Mouse (Mus musculus) kidney, adult 18-20 months (tissue): ENCODE data around the gene Rpp25l.

Source experiments
- DNase-seq: peaks from one replicate; pipeline ENCODE4 v3.0.0; 2021

The Rpp25l gene

GRCm38 (mm10) chr4:41713197-41714067, at the start of gene Rpp25l:
Gene Rpp25l, minus strand, starts transcription at chr4:41713534.
- DNase-seq = peak; percentile 92

GRCm38 (mm10) chr4:41762688-41763114, 49.4 kb upstream of the Rpp25l start:
- peak; percentile 39 for DNase-seq

DNA sequence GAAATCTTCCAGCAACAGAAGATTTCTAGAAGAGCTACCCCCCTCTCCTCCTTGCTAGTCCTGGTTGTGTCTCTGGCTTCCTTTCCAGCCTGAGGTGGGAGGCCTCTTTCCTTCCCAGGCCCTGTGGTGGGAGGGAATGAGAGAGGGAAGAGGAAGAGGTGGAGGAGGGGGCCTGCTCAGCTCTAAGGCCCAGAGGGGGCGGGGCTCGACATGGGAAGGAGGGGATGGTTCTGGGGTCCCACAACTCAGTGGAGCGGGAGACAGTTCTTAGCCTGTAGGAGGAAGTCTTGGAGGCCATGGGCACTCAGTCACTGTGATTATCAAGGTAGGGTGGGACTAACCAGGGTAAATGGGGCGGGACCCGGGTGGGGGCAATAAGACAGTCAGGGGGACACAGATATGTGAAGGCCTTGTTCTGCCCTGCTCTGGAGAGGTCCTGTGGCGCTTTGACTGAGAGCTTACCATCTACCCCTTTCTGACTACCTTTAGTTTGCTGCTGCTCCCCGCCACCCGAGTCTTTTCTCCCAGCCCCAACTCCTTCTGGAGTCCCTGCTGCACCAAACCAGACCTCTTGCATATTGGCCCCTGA, 48.9 kb upstream of the Rpp25l start:
- DNase-seq = no peak

GRCm38 (mm10) chr4:41761680-41762079, 48.3 kb upstream of the Rpp25l start:
- DNase-seq = no peak

DNA sequence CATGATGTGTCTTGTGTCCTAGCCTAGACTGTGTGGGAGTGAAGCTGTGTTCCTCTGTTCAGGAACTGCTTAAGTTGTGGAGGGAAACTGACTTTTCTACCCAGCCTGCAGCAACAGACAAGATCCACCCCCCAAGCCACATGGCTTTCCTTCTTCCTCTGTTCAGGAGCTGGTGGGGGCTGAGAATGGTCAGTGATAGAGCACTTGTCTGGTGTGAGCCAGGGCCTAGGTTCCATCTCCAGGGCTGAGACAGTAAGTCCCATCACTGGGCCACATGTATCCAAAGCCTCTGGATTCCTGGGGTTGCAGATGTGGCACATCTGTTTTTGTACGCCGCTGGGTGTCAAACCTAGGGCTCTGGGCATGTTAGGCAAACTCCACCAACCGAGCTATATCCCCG, 47.6 kb upstream of the Rpp25l start:
- no peak for DNase-seq

DNA sequence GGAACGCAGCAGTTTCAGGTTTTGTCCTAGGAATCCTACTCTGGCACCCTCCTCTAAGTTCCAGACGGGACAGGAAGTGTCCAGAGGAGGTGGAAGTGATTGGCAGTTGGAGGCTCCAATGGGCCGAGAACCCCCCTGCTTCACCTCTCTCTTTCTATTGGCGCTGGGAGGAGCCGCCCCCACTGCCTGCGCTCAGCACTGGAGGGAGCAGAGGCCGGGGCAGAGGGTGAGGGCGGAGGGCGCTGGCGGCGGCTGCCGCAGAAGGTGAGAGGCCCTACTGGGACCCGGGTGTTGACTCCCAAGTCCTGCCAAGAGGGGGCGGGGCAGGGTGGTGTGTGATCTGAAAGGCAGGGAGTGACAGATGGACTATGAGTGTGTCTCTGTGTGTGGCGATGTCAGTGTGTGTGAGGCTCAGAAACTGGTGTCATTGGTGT, 47.0 kb upstream of the Rpp25l start:
- peak; percentile 94 for DNase-seq

DNA sequence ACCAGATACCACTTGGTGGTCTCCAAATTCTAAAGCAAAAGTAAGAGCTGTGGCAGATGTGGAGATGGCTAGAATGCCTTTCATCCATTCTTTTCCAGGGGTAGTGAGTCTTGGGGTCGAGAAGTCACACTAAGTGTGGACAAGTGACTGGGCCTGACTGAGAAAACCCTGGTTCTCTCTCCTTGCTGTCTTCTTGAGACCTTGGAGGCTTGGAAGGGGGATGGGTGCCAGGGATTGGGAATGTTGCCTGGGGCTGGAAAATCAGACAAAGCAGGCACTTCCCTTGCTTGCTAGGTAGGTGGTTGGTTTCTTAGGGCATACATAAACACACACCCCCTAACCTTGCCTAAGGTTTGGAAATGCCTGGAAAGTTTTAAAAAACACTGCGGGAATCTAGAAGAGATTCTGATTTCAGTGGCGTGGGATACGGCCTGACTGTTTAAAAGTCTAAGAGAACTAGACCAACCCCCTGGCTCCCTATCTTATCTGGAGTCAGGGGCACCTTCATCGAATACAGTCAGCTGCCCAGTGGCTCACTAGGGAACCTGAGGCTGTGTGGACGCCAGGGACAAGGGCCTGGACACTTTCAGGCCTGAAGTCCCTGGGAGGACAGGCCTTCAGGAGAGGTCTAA, 46.4 kb upstream of the Rpp25l start:
- no peak for DNase-seq

DNA sequence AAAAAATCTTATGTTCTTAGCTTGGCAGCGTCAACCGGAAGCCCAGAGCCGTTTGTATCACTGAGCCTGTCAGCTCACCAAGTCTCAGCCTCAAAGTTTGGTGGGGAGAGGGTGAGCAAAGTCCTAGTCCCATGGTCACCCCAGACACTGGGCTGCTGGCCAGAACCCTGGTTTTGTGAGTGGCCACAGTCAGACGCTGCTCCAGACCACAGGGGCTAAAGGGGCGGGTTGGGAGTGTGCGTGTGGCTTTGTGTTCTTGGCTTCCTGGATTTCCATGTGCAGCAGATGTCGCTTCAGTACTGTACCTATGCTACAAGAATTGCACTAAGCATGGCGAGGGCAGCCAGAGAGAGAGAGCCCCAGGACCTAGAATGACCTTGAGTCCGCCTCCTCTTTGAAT, 45.9 kb upstream of the Rpp25l start:
- peak; percentile 74 for DNase-seq

GRCm38 (mm10) chr4:41758701-41759100, 45.4 kb upstream of the Rpp25l start:
- DNase-seq = no peak

- DNase-seq = peak; percentile 61
Observed at GRCm38 (mm10) chr4:41758021-41758420, 44.7 kb upstream of the Rpp25l start.

GRCm38 (mm10) chr4:41757321-41757720, 44.0 kb upstream of the Rpp25l start:
- peak; percentile 61 for DNase-seq

DNA sequence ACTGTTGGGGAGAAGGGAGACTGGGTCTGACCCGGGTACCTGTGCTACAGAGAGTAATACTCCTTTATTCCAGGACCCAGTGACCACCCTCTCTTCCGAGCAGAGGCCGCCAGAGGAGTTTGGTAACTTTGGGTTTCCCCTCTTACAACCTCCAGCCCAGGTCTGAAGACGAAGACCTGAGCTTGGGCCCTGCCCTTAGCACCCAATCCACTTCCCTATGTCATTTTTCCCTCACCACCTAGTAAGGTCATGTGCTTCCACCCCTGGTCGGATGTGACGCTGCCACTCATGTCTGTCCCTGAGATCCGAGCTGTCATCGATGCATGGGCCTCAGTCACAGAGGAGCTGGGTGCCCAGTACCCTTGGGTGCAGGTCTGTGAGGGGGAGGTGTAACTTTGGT, 43.1 kb upstream of the Rpp25l start:
- peak; percentile 34 for DNase-seq

DNA sequence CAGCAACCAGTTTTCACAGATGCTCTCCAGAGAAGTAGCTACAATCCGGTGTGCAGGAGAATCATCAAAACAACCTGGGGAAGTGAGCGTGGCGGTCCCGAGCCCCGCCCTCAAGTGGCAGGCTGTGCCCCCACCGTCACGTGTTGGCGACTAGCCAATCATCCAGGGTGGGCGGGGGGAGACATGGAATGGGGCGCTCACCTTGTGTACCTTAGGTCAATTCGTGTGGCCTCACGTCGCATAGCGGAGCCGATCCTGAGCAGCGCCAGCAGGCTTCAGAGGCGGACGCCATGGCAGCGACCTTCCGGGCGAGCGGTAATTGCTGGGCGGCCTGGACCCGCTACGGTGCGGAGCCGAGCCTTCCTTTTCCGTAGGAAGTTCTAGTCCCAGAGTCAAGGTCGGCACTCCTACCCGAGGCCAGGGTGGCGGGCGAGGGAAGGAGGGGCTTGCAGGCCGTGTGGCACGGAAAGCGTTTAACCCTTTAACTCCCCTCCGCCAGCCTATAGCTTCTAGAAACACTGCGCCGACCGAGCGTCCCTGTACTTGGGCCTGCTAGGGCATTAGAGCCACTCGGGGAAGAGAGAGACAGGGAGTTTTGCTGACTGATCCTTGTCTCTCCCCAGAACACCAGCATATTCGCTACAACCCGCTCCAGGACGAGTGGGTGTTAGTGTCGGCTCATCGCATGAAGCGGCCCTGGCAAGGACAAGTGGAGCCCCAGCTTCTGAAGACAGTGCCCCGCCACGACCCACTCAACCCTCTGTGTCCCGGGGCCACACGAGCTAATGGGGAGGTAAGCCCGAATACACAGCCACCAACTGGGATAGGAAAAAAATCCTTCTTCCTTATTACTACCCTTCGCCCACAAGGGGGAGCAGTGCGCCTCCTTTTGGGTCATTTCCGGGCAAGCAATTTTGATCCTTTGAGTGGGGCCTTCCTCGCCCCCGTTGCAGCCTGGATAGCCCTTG, 42.3 kb upstream of the Rpp25l start, which contains the start of gene Sigmar1:
Sigmar1 (minus strand) TSS at position 820 of the 968 bp plus-strand sequence.
- peak; percentile 94 for DNase-seq

DNA sequence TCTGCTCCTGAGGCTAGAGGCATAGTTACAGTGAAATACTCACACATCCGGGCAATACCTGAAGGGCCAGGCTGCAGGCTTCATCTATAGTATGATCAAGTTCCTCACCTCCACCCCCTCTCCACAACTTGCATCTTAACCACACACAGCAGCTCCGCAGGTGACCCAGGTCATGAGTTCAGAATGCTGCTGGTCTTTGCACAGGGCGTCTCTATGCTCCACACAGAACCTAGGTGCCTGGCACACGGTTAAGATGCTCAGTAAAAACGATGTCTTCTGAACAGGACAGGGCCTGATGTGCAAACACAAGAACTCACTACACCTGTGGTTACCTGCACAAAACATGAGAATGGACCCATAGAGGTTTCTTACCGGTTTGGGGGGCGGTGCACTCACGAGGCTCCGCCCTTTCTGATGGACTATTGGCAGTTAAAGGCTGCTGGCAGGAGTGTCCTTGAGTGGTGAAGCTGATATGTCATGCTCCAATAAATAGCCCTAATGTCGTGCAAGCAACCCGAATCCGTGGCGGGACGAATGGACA, 41.5 kb upstream of the Rpp25l start, which contains the start of gene Galt:
Galt (plus strand) TSS at position 432 of the 541 bp plus-strand sequence.
- no peak for DNase-seq

DNA sequence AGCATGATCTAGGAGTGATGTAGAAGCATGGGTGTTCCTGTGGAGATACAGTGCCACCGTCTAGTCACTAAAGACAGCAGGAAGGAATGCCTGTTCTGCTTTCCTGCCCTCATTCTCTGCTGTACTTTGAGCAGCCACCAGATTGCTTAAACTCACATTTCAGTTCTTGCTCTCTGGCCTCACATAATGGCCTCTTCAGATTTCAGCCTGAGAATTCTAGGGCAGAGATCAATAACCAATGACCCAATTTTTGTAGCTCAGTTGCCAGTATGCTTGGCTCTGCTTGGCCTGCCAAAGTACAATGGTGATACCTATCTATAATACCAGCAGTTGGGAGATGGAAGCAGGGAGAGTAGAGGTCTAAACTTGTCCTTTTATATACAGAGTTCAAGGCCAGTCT, 31.7 kb upstream of the Rpp25l start:
- DNase-seq = no peak

DNA sequence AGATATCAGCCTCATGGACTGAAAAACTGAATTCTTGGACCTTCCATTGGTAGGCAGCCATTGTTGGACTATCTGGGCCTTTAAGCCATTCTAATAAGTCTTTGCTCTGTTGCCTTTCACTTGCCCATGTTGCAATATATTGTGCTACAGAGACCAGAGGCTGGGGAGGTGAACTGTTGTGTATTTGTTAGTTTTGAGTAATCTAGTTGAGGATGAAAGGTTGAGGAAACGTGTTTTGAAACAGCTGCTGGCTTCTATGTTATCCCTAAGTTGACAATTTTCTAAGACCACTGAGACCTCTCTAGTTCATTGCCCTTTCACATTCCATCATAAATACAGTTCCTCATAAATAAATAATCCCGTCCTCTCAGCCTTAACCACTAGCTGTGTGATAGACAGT, 30.8 kb upstream of the Rpp25l start:
- no peak for DNase-seq

GRCm38 (mm10) chr4:41741158-41741560, 27.8 kb upstream of the Rpp25l start:
- DNase-seq = peak; percentile 95

DNA sequence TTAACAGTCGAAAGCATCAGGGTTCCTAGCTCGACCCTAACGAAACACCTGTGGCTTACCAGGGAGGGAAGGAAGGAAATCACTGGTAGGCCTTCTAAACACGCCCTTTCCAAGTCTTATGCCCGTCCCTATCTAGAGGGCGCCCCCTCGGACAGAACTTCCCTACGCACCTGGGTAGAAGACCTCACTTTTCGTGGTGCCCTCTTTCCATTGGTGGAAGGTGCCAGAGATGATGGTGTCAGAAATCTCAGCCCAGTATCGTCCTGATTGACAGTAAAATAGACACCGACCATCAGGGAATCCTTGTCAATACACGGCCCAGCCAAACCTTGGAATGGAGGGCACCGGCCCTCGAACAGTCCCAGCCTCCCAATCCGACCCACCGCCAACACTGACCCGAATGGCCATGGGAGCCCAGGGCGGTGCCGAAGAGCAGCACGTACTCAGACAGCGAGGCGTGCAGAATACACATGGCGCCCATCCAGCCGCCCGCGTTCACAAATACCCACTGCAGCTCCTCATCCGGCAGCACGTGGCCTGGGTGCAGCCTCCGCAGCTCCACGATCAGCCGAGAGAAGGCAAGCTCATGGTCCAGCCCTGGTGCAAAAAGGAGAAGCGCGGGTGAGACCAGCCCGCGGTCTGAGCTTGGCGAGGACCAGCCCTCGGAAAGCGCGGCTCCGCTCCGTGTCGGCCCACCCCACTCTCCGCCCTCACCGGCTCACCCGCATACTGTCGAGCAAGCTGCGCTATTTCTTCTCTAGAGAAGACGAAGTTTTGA, 27.2 kb upstream of the Rpp25l start:
- DNase-seq = no peak

DNA sequence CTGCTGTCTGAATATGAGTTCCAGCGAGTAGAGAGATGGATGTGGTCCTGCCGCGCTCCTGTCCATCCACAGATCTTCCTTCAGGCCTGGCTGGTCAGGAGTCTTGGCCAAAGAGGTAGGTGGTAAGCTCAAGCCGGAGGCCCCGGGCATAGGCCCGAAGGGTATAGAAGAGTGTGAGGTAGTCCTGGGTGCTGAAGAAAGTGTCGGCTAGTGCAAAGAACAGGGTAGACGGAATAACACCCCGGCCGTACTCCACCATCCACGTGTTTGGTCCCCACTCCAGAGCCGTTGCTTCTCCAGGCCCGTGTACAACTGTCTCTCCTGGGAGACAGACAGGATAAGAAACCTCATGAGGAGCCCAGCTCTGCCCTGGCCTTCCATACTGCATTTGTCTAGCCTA, 25.9 kb upstream of the Rpp25l start:
- DNase-seq = no peak

DNA sequence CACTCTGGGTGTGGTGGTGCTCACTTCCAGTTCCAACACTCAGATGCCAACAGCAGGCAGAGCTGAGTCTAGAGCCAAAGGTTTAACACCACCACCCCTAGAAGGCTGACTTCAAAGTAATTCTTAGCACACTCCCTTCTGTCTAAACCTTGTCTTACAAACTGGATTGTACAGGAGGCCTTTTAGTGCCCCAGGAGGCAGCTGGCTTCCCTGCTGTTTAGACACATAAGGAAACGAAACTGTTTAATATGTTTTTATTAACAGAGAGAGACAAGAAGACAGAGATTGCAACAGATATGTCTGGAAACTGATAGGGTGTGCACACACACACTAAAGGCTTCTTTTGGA, 24.9 kb upstream of the Rpp25l start:
- DNase-seq = no peak

GRCm38 (mm10) chr4:41737602-41738255, 24.4 kb upstream of the Rpp25l start:
- peak; percentile 80 for DNase-seq
